Mouse (Mus musculus): ENCODE data around the gene Rtn4r. TPM values are rescaled to one million over a fixed set of nuclear protein-coding genes. Genes with fewer than 3 reads are reported as not detected.
A peak's percentile ranks its signal among the peaks of the same experiment; 100 is the strongest.

Rtn4r gene
- 0.33 and 0.86 TPM in 2 replicates for total RNA-seq (2021)
- long read RNA-seq, experiment 1 = 0 reads
- long read RNA-seq, experiment 2, partial matches to known transcripts = 0 of 1 reads
- long read RNA-seq, experiment 2, other reads (novel, unspliced or antisense) = 0 of 1 reads

DNA sequence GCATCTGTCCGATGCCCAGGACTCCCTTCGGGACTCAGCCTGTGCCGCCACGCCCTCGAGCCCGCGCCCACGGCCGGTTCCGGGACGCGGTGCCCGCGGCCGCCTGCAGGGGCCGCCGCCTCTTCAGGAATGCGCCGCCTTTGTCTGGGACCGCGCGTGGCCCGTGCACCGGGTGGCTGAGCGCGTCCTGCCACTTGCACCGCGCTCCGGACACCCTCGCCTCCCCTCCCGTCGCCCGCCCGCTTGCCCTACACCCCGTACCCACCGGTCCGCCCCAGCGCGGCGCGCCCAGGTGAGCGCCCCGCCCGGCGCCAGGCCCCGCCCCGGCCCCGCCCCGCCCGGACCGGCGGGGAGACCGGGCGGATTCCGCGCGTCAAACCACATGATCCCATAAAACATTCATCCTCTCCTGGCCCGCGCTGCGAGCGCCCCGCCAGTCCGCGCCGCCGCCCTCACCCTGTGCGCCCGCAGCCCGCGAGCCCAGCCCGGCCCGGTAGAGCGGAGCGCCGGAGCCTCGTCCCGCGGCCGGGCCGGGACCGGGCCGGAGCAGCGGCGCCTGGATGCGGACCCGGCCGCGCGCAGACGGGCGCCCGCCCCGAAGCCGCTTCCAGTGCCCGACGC is at the start of gene Rtn4r:
Gene Rtn4r, plus strand, starts transcription at position 402 of the 621 bp plus-strand sequence.
- peak; percentile 76 for DNase-seq

DNA sequence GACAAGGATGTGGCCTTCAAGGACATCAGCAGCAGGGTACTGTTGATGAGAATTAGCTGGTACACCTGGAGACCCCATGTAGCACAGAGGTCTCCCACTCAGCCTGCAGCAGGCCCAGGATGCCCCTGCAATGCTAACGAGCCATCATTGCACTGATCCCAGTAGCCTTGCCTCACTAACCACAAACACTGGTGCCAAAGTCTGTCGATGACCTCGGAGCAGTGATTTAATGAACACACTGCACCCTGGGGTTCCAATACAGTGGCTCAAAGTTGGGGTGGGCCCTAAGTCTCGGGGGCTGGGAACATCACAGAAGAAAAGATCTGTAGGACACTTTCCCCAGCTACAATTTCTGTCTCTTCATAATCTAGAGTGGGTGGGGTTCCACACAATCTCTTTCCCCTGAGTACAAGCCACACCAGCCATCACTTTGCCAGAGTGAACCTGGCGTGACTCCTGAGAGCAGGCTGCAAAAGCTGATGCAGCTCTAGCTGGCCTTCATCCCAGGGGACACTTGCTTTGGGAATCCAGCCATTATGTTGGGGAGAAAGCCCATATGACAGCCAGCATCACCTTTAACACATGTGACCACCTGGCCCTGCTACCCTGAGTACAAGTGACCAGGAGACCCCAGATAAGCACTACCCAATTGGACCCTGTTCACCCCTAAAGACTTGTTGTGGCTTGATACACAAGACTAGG is 49.0 kb upstream of the Rtn4r start:
- no peak for DNase-seq

- no peak for DNase-seq
Observed at GRCm38 (mm10) chr16:18079300-18079699, 48.1 kb upstream of the Rtn4r start.

DNA sequence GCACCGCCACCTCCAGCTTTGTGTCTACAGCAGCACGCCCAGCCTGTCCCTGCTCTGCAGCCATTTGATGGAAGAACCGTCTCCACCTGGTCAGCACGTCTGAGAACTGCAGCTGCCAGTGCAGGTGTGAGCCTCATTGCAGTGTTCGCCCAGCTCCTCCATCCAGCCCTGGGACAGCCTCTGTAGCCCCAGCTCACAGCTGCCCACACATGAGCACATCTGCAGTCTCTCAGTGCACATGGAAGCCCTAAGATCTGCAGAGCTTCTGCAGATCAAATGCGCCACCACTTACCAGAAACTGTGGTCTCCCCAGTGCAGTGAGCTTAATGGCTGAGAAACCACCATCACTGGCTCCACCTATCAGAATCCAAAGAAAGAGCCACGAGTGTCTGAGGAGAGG is 47.3 kb upstream of the Rtn4r start:
- no peak for DNase-seq

- DNase-seq = no peak
Observed at GRCm38 (mm10) chr16:18081149-18081827, 46.2 kb upstream of the Rtn4r start.

DNA sequence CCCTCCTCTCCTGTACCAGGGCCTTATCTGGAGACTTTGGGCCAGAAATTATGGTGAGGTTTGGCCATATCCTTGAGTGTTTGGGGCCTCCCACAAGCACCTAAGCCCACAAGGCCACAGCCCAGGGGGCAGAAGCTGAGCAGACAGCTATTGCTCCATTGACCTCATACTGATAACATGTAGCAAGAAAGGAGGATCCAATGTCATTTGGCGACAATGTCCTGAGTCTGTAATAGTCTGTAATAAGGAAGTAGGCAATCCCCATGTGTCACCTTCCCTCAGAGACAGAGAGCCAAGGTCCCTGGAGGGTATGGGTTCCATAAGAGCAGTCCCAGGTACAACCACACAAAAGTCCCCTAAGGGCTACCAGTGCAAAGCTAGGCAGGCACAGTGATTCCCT is 45.2 kb upstream of the Rtn4r start:
- DNase-seq = no peak

DNA sequence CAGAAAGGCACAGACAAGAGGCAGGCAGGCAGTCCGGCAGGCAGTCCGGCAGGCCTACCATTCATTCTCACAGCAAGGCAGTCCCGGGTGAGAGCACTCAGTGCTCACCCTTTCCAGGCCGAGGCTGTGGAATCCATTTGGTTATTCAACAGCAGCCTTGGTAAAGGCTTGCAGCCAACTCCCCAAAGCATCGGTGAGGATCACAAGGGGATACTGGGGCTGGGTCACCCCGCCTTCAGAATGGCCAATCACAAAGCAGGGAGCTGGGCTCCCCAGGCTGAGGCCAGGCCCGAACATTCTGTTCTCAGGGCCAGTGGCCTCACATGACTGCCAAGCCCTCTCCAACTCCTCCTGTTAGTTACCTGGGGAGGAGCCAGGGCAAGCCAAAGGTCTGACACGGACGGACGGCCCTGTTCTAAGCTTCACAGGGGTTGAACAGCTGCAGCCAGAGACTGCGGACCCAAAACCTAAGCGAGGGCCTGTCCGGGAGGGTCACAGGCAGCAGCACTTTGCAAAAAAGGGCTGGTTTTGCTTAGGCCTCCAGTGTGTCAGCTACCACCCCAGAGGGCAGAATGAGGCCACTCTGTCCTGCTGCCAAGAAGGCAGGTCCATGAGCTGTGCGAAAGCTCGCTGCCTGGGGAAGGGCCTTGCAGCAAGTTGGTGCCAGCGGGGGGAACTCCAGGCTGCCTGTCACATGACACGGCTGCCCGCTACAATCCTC is 44.1 kb upstream of the Rtn4r start:
- peak; percentile 88 for DNase-seq

GRCm38 (mm10) chr16:18084262-18084661 is 43.2 kb upstream of the Rtn4r start:
- peak; percentile 60 for DNase-seq

- DNase-seq = peak; percentile 81
Observed at GRCm38 (mm10) chr16:18087101-18087500, 40.3 kb upstream of the Rtn4r start.

DNA sequence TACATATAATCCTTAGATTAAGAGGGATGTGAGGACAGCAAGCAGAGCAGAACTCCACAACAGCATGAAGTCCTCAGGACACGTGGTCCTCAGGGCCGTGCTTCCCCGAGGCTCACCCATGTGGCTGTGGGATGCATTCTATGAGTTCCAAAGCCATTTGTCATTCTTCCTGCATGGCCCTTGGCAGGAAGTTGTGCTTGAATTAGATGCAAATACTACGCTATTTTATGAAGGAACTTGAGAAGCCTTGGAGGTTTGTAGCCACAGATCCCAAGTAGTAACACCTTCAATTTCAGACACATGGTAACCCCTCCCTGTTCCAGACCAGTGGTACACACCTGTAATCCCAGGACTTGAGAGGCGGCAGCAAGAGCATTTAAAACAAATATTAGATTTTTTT is 31.1 kb upstream of the Rtn4r start:
- no peak for DNase-seq

GRCm38 (mm10) chr16:18102816-18103215 is 24.6 kb upstream of the Rtn4r start:
- no peak for DNase-seq

GRCm38 (mm10) chr16:18103366-18103765 is 24.1 kb upstream of the Rtn4r start:
- DNase-seq = no peak

DNA sequence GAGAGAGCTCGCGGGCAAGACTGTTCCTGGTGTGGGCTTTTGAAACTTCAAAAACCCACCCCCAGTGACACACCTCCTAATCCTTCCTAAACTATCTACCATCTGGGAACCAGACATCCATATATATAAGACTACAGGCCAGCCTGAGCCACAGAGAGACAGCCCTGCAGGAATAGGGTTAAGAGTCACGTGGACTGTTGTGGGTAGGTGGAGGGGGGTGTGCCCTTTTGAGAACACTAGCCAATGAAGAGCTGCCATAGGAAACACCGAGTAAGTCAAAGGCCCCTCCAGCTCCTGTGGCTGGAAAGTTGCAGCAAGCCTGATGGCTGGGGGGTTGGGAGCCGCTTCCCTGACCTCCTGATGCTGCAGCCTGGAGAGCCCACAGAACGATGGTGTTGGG is 23.6 kb upstream of the Rtn4r start:
- DNase-seq = no peak

DNA sequence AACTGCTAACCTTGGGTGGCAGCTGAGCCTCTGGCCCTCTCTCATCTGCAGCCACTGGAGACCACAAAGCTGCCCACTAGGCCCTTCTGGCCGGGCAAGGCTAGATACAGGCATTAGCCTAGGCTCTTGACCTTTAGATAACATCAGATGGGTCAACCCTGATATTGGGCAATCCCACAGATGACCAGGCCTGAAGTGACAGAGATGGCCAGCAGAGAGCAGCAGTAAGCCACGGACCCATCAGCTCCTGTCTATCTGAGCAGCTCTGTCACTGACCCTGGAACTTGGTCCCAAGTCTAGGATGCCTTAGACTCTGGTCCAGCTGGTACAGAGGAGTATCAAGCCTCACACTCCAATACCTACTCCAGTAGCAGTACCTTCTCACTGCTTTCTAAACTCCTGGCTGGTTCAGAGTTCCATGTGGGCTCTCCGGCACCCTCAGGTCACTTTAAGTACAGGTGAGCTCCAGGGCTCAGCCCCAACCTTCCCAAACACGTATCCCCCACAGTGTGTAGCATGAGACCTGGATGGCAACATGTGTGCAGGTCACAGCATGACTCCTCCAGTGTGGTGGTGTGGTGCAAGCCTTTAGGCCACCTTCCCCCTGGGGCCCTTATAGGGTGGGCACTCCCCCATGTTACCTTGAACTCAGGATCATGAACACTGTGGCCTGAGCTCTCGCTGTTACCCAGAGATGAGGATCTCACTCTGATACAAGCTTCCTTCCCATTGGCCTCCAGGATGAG is 19.0 kb upstream of the Rtn4r start:
- peak; percentile 85 for DNase-seq

DNA sequence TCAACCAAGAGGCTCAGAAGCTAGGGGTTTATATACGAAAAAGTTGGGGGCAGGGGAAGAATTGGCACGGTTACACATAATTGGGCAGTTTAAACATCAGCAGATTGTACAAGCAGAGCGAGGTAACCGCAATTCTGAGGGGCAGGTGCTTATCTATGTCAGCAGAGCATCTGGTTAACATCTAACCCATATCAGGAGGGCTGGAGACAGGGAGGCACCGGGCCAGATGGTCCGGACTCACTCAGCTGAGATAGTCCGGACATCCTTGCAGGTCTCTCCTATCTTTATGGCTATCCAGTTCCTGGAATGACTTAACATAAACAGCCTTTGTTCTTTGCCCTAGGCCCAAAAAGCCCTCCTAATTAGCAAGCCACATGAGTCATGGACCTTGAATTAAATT is 16.4 kb upstream of the Rtn4r start:
- no peak for DNase-seq

DNA sequence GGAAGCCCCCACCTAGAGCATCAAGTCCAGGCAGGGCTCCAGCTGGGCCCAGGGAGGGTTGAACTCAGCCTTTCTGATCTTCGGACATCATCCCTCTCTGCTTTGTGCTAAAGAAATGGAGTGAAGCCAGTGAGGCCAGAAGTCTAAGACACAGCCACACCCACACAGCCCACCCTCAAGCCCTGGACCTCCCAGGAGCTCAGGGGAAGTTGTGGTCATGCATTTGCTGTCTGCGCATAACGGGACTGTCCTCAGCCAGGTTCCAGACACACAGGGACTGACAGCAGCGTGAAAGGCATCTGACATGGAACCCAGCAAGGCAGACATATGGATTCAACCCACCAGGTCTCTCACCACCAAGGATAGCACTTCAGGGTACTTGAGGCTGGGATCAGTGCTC is 11.0 kb upstream of the Rtn4r start:
- DNase-seq = no peak

DNA sequence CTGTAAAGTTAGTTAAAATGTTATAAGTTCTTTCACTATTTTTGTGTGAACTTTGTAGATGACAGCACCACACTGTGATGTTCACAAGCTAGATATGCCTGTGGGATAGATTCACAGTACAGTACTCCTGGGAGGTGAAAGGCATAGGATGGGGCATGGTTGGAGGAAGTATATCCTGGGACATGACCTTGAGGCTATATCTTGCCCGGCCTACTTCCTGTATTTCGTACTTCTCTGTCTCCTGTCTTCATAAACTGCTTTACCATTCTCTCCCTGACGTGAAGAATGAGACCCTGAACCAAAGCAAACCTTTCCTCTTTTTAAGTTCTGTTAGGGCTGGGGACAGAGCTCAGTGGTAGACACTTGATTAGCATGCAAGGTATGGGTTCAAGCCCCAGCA is 9.2 kb upstream of the Rtn4r start:
- DNase-seq = no peak

- peak; percentile 73 for DNase-seq
Observed at GRCm38 (mm10) chr16:18119031-18119730, 8.3 kb upstream of the Rtn4r start.

DNA sequence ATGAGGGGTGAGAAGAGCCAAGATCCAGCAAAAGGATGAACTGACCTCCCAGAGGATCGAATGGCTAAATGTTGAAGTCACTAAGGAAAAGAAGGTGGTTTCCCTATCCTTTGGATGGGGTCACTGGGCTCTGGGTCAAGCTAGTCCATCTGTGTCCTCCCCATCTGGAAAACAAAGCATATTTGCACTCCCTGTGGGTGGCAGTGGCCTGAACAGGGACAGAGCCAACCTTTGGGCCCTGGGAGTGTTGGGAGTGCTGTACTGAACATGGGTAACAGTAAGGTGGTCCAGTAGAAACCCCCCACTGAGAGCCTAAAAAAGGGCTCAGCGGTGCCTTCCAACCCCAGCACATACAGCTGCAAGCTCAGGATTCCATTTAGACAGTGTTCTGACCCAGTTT is 4.7 kb upstream of the Rtn4r start:
- DNase-seq = no peak

GRCm38 (mm10) chr16:18123471-18123870 is 4.0 kb upstream of the Rtn4r start:
- DNase-seq = no peak

- no peak for DNase-seq
Observed at GRCm38 (mm10) chr16:18124040-18124439, 3.4 kb upstream of the Rtn4r start.
